Mouse (Mus musculus): ENCODE data around the gene Abca3.

GRCm38 (mm10) chr17:24364461-24364860 is 12.7 kb downstream of the Abca3 start:
- TF ChIP-seq CTCF (IDR thresholded peaks at IDR 0.05), result no peak
- no peak for TF ChIP-seq EP300 (IDR thresholded peaks at IDR 0.05; ENCODE audit: insufficient read depth, low read depth, low read length)
- TF ChIP-seq POLR2A (IDR thresholded peaks at IDR 0.05; ENCODE audit: insufficient read depth, low read depth, low read length), result no peak

Data from heart, adult 2 months (tissue).